Mouse (Mus musculus) heart, embryonic 11.5 days (tissue): Measurements from ENCODE around the gene Stmnd1. TPM values are rescaled to one million over a fixed set of nuclear protein-coding genes. Genes with fewer than 3 reads are reported as not detected.

Experiments used
- ATAC-seq: fragments of 200-750 bp; cut with Nextera tagmentation; replicated peaks from 2 replicates; pipeline ENCODE4 v1.8.0; 2017; ENCODE audit warnings: moderate library complexity; ENCODE audit not compliant: insufficient number of reproducible peaks, low FRiP score, low TSS enrichment
- H3K27ac ChIP-seq: fragments of 300-500 bp; sonication (generic); 2 replicates; pipeline ENCODE4 v1.5.1; 2014; ENCODE audit warnings: mild to moderate bottlenecking, low read depth, low read length
- H3K27me3 ChIP-seq: fragments of 300-500 bp; sonication (generic); 2 replicates; pipeline ENCODE4 v1.6.1; 2014; ENCODE audit warnings: mild to moderate bottlenecking, low read length, mixed read lengths; ENCODE audit not compliant: control insufficient read depth, insufficient read depth
- H3K36me3 ChIP-seq: fragments of 300-500 bp; sonication (generic); 2 replicates; pipeline ENCODE4 v1.6.1; 2014; ENCODE audit warnings: mild to moderate bottlenecking, low read length, moderate library complexity, mixed read lengths; ENCODE audit not compliant: control insufficient read depth, insufficient read depth
- H3K4me1 ChIP-seq: fragments of 300-500 bp; sonication (generic); 2 replicates; pipeline ENCODE4 v1.6.1; 2014; ENCODE audit warnings: low read length; ENCODE audit not compliant: control insufficient read depth, insufficient read depth
- H3K4me2 ChIP-seq: fragments of 300-500 bp; sonication (generic); 2 replicates; pipeline ENCODE4 v1.6.1; 2014; ENCODE audit warnings: mild to moderate bottlenecking, moderate library complexity
- H3K4me3 ChIP-seq: fragments of 300-500 bp; sonication (generic); 2 replicates; pipeline ENCODE4 v1.5.1; 2014; ENCODE audit warnings: low read depth, low read length
- H3K9ac ChIP-seq: fragments of 300-500 bp; sonication (generic); 2 replicates; pipeline ENCODE4 v1.6.1; 2014; ENCODE audit warnings: mild to moderate bottlenecking, low read depth, low read length, moderate library complexity
- H3K9me3 ChIP-seq: fragments of 300-500 bp; sonication (generic); replicated peaks from 2 replicates; pipeline ENCODE4 v1.6.1; 2016; ENCODE audit warnings: low read length; ENCODE audit not compliant: control insufficient read depth
- WGBS: fragments of 180-500 bp; shearing (Covaris S2); extraction: QIAGEN DNeasy Blood & Tissue Kit; methylation state at CpG from one replicate; pipeline ENCODE4 v1.1.7; 2014; ENCODE audit not compliant: insufficient replicate concordance; 5-methylcytosine and 5-hydroxymethylcytosine counted together
- polyA plus RNA-seq: library from polyadenylated mRNA; unstranded; fragments of >200 nt; fragmentation: Nextera tagmentation; extraction: Ambion mirVana; gene quantifications from 2 replicates; pipeline ENCODE4 v1.2.1, GENCODE M21; 2014

Gene Stmnd1
- polyA plus RNA-seq, 1 experiment from 2014 or later = 0.72 TPM

DNA sequence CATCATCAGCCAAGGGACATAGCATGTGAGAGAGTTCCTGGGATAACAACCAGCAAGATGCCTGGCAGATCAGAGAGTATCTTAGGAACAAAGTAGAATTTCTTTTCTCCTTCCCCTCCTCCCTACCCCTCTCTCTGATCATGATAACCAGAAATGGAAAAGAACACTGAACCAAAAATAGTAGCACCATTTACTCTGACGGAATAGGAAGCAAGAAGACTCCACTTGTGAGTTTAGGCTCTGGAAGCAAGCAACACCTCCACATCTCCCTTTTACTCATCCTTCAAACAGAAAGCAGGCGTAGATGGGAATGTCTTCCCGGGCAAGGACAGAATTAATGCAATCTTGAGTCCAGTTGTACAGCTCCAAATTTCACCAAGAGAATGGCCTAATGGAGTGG lies 19.8 kb upstream of the Stmnd1 start:
- H3K4me3 ChIP-seq = no peak overlapping the region
- 60% methylated on average over 3 of the region's 3 CpGs for WGBS

DNA sequence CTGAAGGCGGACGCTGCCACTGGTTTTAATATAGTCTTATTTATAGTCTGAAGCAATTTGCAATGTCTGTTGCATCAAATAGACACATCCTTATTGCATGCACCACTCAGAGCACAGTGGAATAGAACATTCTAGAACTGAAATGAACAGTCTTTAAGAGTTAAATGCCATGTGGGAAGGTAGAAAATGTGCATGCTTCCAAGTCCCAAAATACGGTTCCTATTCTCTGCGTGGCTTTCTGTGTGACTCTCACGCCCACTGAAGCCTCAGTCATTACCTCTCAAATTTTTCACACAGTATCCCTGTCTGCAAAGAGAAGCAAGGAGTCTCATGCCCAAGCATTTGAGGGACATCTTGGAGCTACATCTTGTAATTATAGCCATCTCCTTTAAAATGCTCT lies 19.4 kb upstream of the Stmnd1 start:
- no peak overlapping the region for H3K9ac ChIP-seq
- WGBS = 93% methylated on average over 5 of the region's 5 CpGs
- H3K4me3 ChIP-seq = no peak overlapping the region
- no peaks in the 10 kb centered on the region for H3K9me3 ChIP-seq
- no peak overlapping the region for H3K4me2 ChIP-seq
- 0 out of 2 replicates have a peak, but pooled peaks cover 5% of the 10 kb centered on the region for H3K4me1 ChIP-seq
- H3K27me3 ChIP-seq = no peaks in the 10 kb centered on the region
- H3K27ac ChIP-seq = no peak overlapping the region
- no peak for ATAC-seq
- no peaks in the 10 kb centered on the region for H3K36me3 ChIP-seq

More for the DNA sequence above, 19.8 kb upstream of the Stmnd1 start:
- Histone ChIP-seq H3K4me1 (0 out of 2 replicates have a peak, but pooled peaks cover 5% of the 10 kb centered on the region), H3K27ac (no peak overlapping the region), H3K27me3 (no peaks in the 10 kb centered on the region), H3K9ac (no peak overlapping the region), H3K9me3 (no peaks in the 10 kb centered on the region), H3K4me2 (no peak overlapping the region), H3K36me3 (no peaks in the 10 kb centered on the region)
- no peak for ATAC-seq

DNA sequence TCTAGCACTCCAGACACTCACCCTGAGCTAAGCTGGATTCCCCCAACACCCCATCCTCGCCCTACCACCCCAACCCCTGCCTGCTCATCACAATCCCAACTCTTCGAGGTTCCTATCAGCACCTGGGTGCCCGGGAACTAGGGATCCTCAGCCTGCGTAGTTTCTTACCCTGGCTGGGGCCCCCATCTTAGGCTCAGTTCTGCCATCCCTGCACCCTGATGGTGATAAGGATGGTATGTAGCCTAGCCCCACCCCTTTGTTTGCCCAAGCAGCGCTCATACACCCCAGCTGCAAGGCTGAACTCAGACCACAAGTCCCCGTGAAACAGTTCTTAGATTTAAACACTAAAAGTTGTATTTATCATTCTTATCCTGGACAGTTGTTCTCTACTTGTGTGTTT lies 17.9 kb upstream of the Stmnd1 start:
- Histone ChIP-seq H3K36me3 (no peaks in the 10 kb centered on the region), H3K4me2 (no peak overlapping the region), H3K4me3 (no peak overlapping the region), H3K27me3 (no peaks in the 10 kb centered on the region), H3K9ac (no peak overlapping the region), H3K9me3 (no peaks in the 10 kb centered on the region), H3K4me1 (0 out of 2 replicates have a peak, but pooled peaks cover 5% of the 10 kb centered on the region), H3K27ac (no peak overlapping the region)
- 0 out of 2 replicates have a peak, but pooled peaks have one; percentile 26 for ATAC-seq
- WGBS = 36% methylated on average over 6 of the region's 6 CpGs

GRCm38 (mm10) chr13:46257847-46258246 lies 15.7 kb upstream of the Stmnd1 start:
- no peak overlapping the region for H3K27ac ChIP-seq
- 3% methylated on average over 4 of the region's 4 CpGs for WGBS

GRCm38 (mm10) chr13:46259526-46259925 lies 14.0 kb upstream of the Stmnd1 start:
- H3K4me3 ChIP-seq = no peak overlapping the region
- no peaks in the 10 kb centered on the region for H3K36me3 ChIP-seq

More at GRCm38 (mm10) chr13:46257847-46258246, 15.7 kb upstream of the Stmnd1 start:
- H3K4me3 ChIP-seq = no peak overlapping the region
- H3K4me2 ChIP-seq = no peak overlapping the region
- no peak for ATAC-seq
- H3K9me3 ChIP-seq = no peaks in the 10 kb centered on the region
- H3K4me1 ChIP-seq = 0 out of 2 replicates have a peak, but pooled peaks cover 5% of the 10 kb centered on the region
- H3K27me3 ChIP-seq = no peaks in the 10 kb centered on the region
- H3K9ac ChIP-seq = no peak overlapping the region
- H3K36me3 ChIP-seq = no peaks in the 10 kb centered on the region

DNA sequence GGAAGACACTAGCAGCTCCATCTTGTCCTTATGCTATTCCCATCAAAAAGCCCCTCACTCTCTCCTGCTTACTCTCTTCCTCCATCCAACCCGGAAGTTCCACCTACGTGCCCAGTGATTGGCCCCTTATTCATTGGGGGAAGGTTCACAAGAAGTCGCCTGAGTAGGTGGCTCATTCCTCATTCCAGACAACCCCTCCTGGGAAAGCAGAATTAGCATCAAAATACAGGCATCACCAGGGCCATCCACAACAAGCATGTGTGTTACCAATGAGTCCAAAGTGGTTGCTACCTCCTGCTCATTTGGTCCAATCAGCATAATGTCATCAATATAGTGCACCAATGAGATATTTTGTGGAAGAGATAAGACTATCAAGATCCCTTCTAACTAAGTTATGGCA lies 12.3 kb upstream of the Stmnd1 start:
- Histone ChIP-seq H3K36me3 (no peaks in the 10 kb centered on the region), H3K27ac (no peak overlapping the region), H3K4me2 (no peak overlapping the region), H3K4me3 (no peak overlapping the region), H3K27me3 (no peaks in the 10 kb centered on the region), H3K9ac (no peak overlapping the region), H3K4me1 (no peaks in the 10 kb centered on the region), H3K9me3 (no peaks in the 10 kb centered on the region)
- WGBS = 60% methylated on average over 3 of the region's 3 CpGs
- no peak for ATAC-seq

More at GRCm38 (mm10) chr13:46259526-46259925, 14.0 kb upstream of the Stmnd1 start:
- Histone ChIP-seq H3K27me3 (no peaks in the 10 kb centered on the region), H3K9ac (no peak overlapping the region), H3K4me1 (0 out of 2 replicates have a peak, but pooled peaks cover 5% of the 10 kb centered on the region), H3K9me3 (no peaks in the 10 kb centered on the region), H3K27ac (no peak overlapping the region), H3K4me2 (no peak overlapping the region)
- ATAC-seq = no peak
- 53% methylated on average over 4 of the region's 4 CpGs for WGBS

DNA sequence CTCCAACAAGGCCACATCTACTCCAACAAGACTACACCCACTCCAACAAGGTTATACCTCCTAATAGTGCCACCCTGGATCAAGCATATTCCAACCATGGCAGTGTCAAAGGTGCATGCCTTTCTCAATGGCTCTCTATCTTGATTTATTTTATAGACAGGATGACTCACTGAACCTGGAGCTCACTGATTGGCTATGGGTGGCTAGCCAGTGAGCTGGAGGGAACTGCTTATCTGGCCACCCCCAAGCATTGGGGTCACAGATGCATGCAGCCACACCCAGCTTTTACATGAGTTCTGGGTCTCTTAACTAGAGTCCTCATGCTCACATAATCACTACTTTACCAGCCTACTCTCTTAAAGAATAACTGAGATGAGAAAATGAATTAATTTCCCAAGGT lies 5.7 kb upstream of the Stmnd1 start:
- no peak for ATAC-seq
- no peak overlapping the region for H3K27ac ChIP-seq

DNA sequence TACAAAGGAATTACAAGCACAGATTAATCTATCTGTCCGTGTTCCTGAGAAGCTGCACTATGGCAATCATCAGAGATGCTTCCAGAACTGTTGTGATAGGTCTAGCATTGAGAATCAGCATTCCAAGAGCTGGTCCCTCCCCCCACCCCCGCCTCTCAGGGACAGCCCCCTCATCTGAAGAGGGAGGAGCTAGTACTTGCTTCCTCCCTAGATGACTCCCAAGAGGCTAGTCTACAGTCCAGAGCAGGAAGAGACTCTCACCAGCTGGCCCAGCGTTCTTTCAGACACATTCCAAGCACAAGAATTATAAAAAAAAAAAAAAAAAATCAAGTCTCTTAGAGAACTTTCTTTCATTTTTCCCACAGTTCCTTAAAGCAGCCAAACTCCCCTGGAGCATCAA lies 5.2 kb upstream of the Stmnd1 start:
- no peak for ATAC-seq
- Histone ChIP-seq H3K9ac (no peak overlapping the region), H3K4me1 (peaks cover 7% of the 10 kb centered on the region), H3K36me3 (no peaks in the 10 kb centered on the region), H3K9me3 (no peaks in the 10 kb centered on the region), H3K4me3 (no peak overlapping the region), H3K4me2 (no peak overlapping the region), H3K27me3 (no peaks in the 10 kb centered on the region), H3K27ac (no peak overlapping the region)
- WGBS = 40% methylated on average over 3 of the region's 3 CpGs

More for the DNA sequence above, 5.7 kb upstream of the Stmnd1 start:
- Histone ChIP-seq H3K4me2 (no peak overlapping the region), H3K36me3 (no peaks in the 10 kb centered on the region), H3K9ac (no peak overlapping the region), H3K9me3 (no peaks in the 10 kb centered on the region), H3K4me3 (no peak overlapping the region), H3K27me3 (no peaks in the 10 kb centered on the region), H3K4me1 (peaks cover 4% of the 10 kb centered on the region; the same call in 1 of the 2 replicates)

GRCm38 (mm10) chr13:46268815-46269445 lies 4.6 kb upstream of the Stmnd1 start:
- no peak overlapping the region for H3K9ac ChIP-seq
- H3K27me3 ChIP-seq = no peaks in the 10 kb centered on the region
- no peaks in the 10 kb centered on the region for H3K9me3 ChIP-seq
- peaks cover 11% of the 10 kb centered on the region for H3K4me1 ChIP-seq
- no peak overlapping the region for H3K27ac ChIP-seq
- WGBS = 56% methylated on average over 7 of the region's 7 CpGs
- no peak overlapping the region for H3K4me2 ChIP-seq
- ATAC-seq = no peak
- H3K4me3 ChIP-seq = no peak overlapping the region
- no peaks in the 10 kb centered on the region for H3K36me3 ChIP-seq
